Mouse (Mus musculus): ENCODE measurements around the gene Ankrd37. TPM values are rescaled to one million over a fixed set of nuclear protein-coding genes. Genes with fewer than 3 reads are reported as not detected.

The Ankrd37 gene
- polyA plus RNA-seq, 1 experiment from 2014 or later, result 20.4 TPM

- Histone ChIP-seq H3K9me3 (no peaks in the 10 kb centered on the region), H3K27me3 (no peaks in the 10 kb centered on the region), H3K9ac (no peak overlapping the region), H3K4me2 (replicated peaks) (no peak overlapping the region), H3K4me1 (no peaks in the 10 kb centered on the region), H3K4me3 (no peak overlapping the region), H3K36me3 (no peaks in the 10 kb centered on the region), H3K27ac (no peak overlapping the region)
- WGBS, result 51% methylated on average over 2 of the region's 2 CpGs
- no peak for ATAC-seq (ENCODE audit: low FRiP score, low read depth)
Observed at GRCm38 (mm10) chr8:45950622-45951021, 54.9 kb downstream of the Ankrd37 start.

Other genes with a start within 250 kb of the Ankrd37 start
- gene Pdlim3, start 120.2 kb downstream of the Ankrd37 start, polyA plus RNA-seq (2015; fragmentation: Nextera tagmentation; extraction: Ambion mirVana), result 46.0 and 52.5 TPM in 2 replicates
- 0.14 and 0.23 TPM in 2 replicates for gene Ccdc110, start 71.1 kb downstream of the Ankrd37 start, polyA plus RNA-seq (2015; fragmentation: Nextera tagmentation; extraction: Ambion mirVana)
- gene 1700029J07Rik, start 30.5 kb downstream of the Ankrd37 start, polyA plus RNA-seq (2015; fragmentation: Nextera tagmentation; extraction: Ambion mirVana), result 3.3 and 3.7 TPM in 2 replicates
- gene Ufsp2, start 30.2 kb downstream of the Ankrd37 start, polyA plus RNA-seq (2015; fragmentation: Nextera tagmentation; extraction: Ambion mirVana), result 93.0 and 104 TPM in 2 replicates
- gene Lrp2bp, start 6.4 kb downstream of the Ankrd37 start, polyA plus RNA-seq (2015; fragmentation: Nextera tagmentation; extraction: Ambion mirVana), result 0.28 and 0.49 TPM in 2 replicates
- gene Cfap97, start 146.1 kb upstream of the Ankrd37 start, polyA plus RNA-seq (2015; fragmentation: Nextera tagmentation; extraction: Ambion mirVana), result 29.3 and 30.1 TPM in 2 replicates
- gene Snx25, start 146.5 kb upstream of the Ankrd37 start, polyA plus RNA-seq (2015; fragmentation: Nextera tagmentation; extraction: Ambion mirVana), result 5.9 and 6.6 TPM in 2 replicates
- gene Slc25a4, start 205.6 kb upstream of the Ankrd37 start, polyA plus RNA-seq (2015; fragmentation: Nextera tagmentation; extraction: Ambion mirVana), result 513 and 539 TPM in 2 replicates

Data from limb, embryonic 13.5 days (tissue).